Mouse (Mus musculus): ENCODE results near the gene Ckap4.

- TF ChIP-seq CTCF (IDR thresholded peaks at IDR 0.05; ENCODE audit: low read depth) (no peak), EP300 (IDR thresholded peaks at IDR 0.05; ENCODE audit: low read depth) (no peak)
Observed at GRCm38 (mm10) chr10:84539651-84540050, 5.8 kb upstream of the Ckap4 start.

All from heart, postnatal 0 days (tissue).